Mouse (Mus musculus): Measurements from ENCODE around the gene Kprp. TPM values are rescaled to one million over a fixed set of nuclear protein-coding genes. Genes with fewer than 3 reads are reported as not detected.

Kprp gene
- polyA plus RNA-seq, 1 experiment from 2014 or later = 0.84 TPM

DNA sequence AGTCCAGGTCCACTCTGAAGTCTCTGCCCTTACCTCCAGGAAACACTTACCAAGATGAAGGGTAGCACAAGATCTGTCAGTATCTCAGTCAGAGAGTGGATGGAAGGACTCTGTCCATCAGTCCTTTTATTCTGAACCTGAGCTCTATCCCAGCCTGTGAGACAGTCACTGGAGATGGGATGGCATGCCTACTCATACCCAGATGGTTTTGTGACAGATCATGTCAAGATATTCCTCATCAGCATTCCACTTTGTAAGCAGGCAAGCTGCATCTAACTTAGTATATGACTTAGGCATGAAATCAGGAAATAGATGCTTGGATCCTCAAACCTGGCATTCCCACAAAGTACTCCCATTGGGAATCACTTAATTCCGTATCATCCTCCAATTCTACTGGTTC, 48.2 kb downstream of the Kprp start, which contains the start of gene Lce1i:
Gene Lce1i (minus strand): TSS at position 101 of the 400 bp plus-strand sequence.
- no peak within 1 kb of the TSS for H3K4me3 ChIP-seq (replicated peaks; ENCODE audit: low read length)
- H3K27ac ChIP-seq (ENCODE audit: low read length) = no peak within 1 kb of the TSS
- no peaks in the 10 kb centered on the region for H3K9me3 ChIP-seq (replicated peaks; ENCODE audit: control insufficient read depth, low read length)
- H3K36me3 ChIP-seq (ENCODE audit: control insufficient read depth, insufficient read depth, low read length) = no peaks in the 10 kb centered on the region
- 86% methylated on average over 1 of the region's 1 CpGs for WGBS
- H3K4me2 ChIP-seq (ENCODE audit: low read depth, low read length) = no peak within 1 kb of the TSS
- H3K27me3 ChIP-seq (ENCODE audit: control insufficient read depth, insufficient read depth, low read length) = no peaks in the 10 kb centered on the region
- ATAC-seq (ENCODE audit: insufficient read depth, low FRiP score) = no peak
- H3K4me1 ChIP-seq (ENCODE audit: control insufficient read depth, insufficient read depth, low read length) = no peaks in the 10 kb centered on the region
- H3K9ac ChIP-seq (ENCODE audit: low read length) = no peak within 1 kb of the TSS

Other genes with a start within 250 kb of the Kprp start
- 1.4 and 1.7 TPM in 2 replicates for gene Smcp, start 238.2 kb downstream of the Kprp start, polyA plus RNA-seq (2015; fragmentation: Nextera tagmentation; extraction: Ambion mirVana)
- not detected in 2 replicates for gene 2210017I01Rik, start 219.8 kb downstream of the Kprp start, polyA plus RNA-seq (2015; fragmentation: Nextera tagmentation; extraction: Ambion mirVana)
- not detected in 2 replicates for gene Lce6a, start 205.6 kb downstream of the Kprp start, polyA plus RNA-seq (2015; fragmentation: Nextera tagmentation; extraction: Ambion mirVana)
- 0.40 TPM in 1 of 2 replicates, not detected in the other for gene Lce1a1, start 178.9 kb downstream of the Kprp start, polyA plus RNA-seq (2015; fragmentation: Nextera tagmentation; extraction: Ambion mirVana)
- gene Lce1b, start 170.3 kb downstream of the Kprp start, polyA plus RNA-seq (2015; fragmentation: Nextera tagmentation; extraction: Ambion mirVana) = not detected in 2 replicates
- 0.26 and 0.45 TPM in 2 replicates for gene Lce1a2, start 156.9 kb downstream of the Kprp start, polyA plus RNA-seq (2015; fragmentation: Nextera tagmentation; extraction: Ambion mirVana)
- 0.19 TPM in 1 of 2 replicates, not detected in the other for gene Lce1c, start 148.0 kb downstream of the Kprp start, polyA plus RNA-seq (2015; fragmentation: Nextera tagmentation; extraction: Ambion mirVana)
- not detected in 2 replicates for gene Lce1d, start 140.0 kb downstream of the Kprp start, polyA plus RNA-seq (2015; fragmentation: Nextera tagmentation; extraction: Ambion mirVana)
- gene Lce1e, start 118.2 kb downstream of the Kprp start, polyA plus RNA-seq (2015; fragmentation: Nextera tagmentation; extraction: Ambion mirVana) = not detected in 2 replicates
- not detected in 2 replicates for gene Lce1f, start 106.9 kb downstream of the Kprp start, polyA plus RNA-seq (2015; fragmentation: Nextera tagmentation; extraction: Ambion mirVana)
- gene Gm38119, start 88.2 kb downstream of the Kprp start, polyA plus RNA-seq (2015; fragmentation: Nextera tagmentation; extraction: Ambion mirVana) = not detected in 2 replicates
- not detected in 2 replicates for gene Lce1g, start 74.9 kb downstream of the Kprp start, polyA plus RNA-seq (2015; fragmentation: Nextera tagmentation; extraction: Ambion mirVana)
- not detected in 2 replicates for gene Lce1h, start 62.2 kb downstream of the Kprp start, polyA plus RNA-seq (2015; fragmentation: Nextera tagmentation; extraction: Ambion mirVana)
- 0.32 TPM in 1 of 2 replicates, not detected in the other for gene Lce1i, start 48.3 kb downstream of the Kprp start, polyA plus RNA-seq (2015; fragmentation: Nextera tagmentation; extraction: Ambion mirVana)
- not detected in 2 replicates for gene Lce1j, start 36.7 kb downstream of the Kprp start, polyA plus RNA-seq (2015; fragmentation: Nextera tagmentation; extraction: Ambion mirVana)
- gene Lce1k, start 19.4 kb downstream of the Kprp start, polyA plus RNA-seq (2015; fragmentation: Nextera tagmentation; extraction: Ambion mirVana) = not detected in 2 replicates
- not detected in 2 replicates for gene Lce1l, start 24.0 kb upstream of the Kprp start, polyA plus RNA-seq (2015; fragmentation: Nextera tagmentation; extraction: Ambion mirVana)
- not detected in 2 replicates for gene 2310050C09Rik, start 43.0 kb upstream of the Kprp start, polyA plus RNA-seq (2015; fragmentation: Nextera tagmentation; extraction: Ambion mirVana)
- 7.5 and 10.8 TPM in 2 replicates for gene Lce3a, start 99.0 kb upstream of the Kprp start, polyA plus RNA-seq (2015; fragmentation: Nextera tagmentation; extraction: Ambion mirVana)
- gene Lce3b, start 105.7 kb upstream of the Kprp start, polyA plus RNA-seq (2015; fragmentation: Nextera tagmentation; extraction: Ambion mirVana) = 1.7 and 2.1 TPM in 2 replicates
- 3.7 and 4.0 TPM in 2 replicates for gene Lce3c, start 117.2 kb upstream of the Kprp start, polyA plus RNA-seq (2015; fragmentation: Nextera tagmentation; extraction: Ambion mirVana)
- gene Lce3d, start 130.1 kb upstream of the Kprp start, polyA plus RNA-seq (2015; fragmentation: Nextera tagmentation; extraction: Ambion mirVana) = not detected in 2 replicates
- 5.9 TPM in 2 replicates for gene Lce3e, start 139.8 kb upstream of the Kprp start, polyA plus RNA-seq (2015; fragmentation: Nextera tagmentation; extraction: Ambion mirVana)
- 25.6 and 36.2 TPM in 2 replicates for gene Lce3f, start 165.0 kb upstream of the Kprp start, polyA plus RNA-seq (2015; fragmentation: Nextera tagmentation; extraction: Ambion mirVana)
- gene Crct1, start 188.4 kb upstream of the Kprp start, polyA plus RNA-seq (2015; fragmentation: Nextera tagmentation; extraction: Ambion mirVana) = 83.5 and 173 TPM in 2 replicates
- 0.15 TPM in 1 of 2 replicates, not detected in the other for gene Lce1m, start 191.8 kb upstream of the Kprp start, polyA plus RNA-seq (2015; fragmentation: Nextera tagmentation; extraction: Ambion mirVana)
- not detected in 2 replicates for gene Gm4858, start 241.6 kb upstream of the Kprp start, polyA plus RNA-seq (2015; fragmentation: Nextera tagmentation; extraction: Ambion mirVana)